Mouse (Mus musculus): Measurements from ENCODE around the gene Ppil6. TPM values are rescaled to one million over a fixed set of nuclear protein-coding genes. Genes with fewer than 3 reads are reported as not detected.
"Not testable (repeated sequence)": the region's sequence is repeated elsewhere in the genome, so short reads cannot be mapped to it uniquely, and the experiment has no call there.

Ppil6 gene
- polyA plus RNA-seq, 1 experiment from 2014 or later, result 3.1 TPM

- Histone ChIP-seq H3K27me3 (ENCODE audit: control insufficient read depth, insufficient read depth, low read length) (no peaks in the 10 kb centered on the region), H3K9ac (ENCODE audit: low read depth, low read length) (peak overlapping the region; percentile 73; the same call in 1 of the 2 replicates), H3K4me2 (replicated peaks; ENCODE audit: low read depth, low read length) (peak overlapping the region; percentile 98), H3K4me3 (ENCODE audit: low read length) (peak overlapping the region; percentile 71), H3K9me3 (ENCODE audit: control insufficient read depth, low read length) (no peaks in the 10 kb centered on the region), H3K36me3 (ENCODE audit: control insufficient read depth, insufficient read depth, low read length) (peaks cover 41% of the 10 kb centered on the region), H3K27ac (ENCODE audit: low read depth, low read length) (no peak overlapping the region), H3K4me1 (ENCODE audit: control insufficient read depth, insufficient read depth, low read length) (peaks cover 15% of the 10 kb centered on the region; the same call in 1 of the 2 replicates)
- no peak for ATAC-seq (ENCODE audit: low FRiP score, low TSS enrichment)
- WGBS, result 39% methylated on average over 7 of the region's 7 CpGs
These were observed 1.4 kb upstream of the Ppil6 start for GRCm38 (mm10) chr10:41488877-41489276.

- peak overlapping the region; percentile 71 for H3K4me3 ChIP-seq (ENCODE audit: low read length)
- H3K9ac ChIP-seq (ENCODE audit: low read depth, low read length), result peak overlapping the region; percentile 73
- peak overlapping the region; percentile 98 for H3K4me2 ChIP-seq (replicated peaks; ENCODE audit: low read depth, low read length)
- peak overlapping the region; percentile 48; the same call in 1 of the 2 replicates for H3K27ac ChIP-seq (ENCODE audit: low read depth, low read length)
- peak; percentile 12; the same call in 1 of the 2 replicates for ATAC-seq (ENCODE audit: low FRiP score, low TSS enrichment)
- H3K9me3 ChIP-seq (ENCODE audit: control insufficient read depth, low read length), result no peaks in the 10 kb centered on the region
- peaks cover 15% of the 10 kb centered on the region; the same call in 1 of the 2 replicates for H3K4me1 ChIP-seq (ENCODE audit: control insufficient read depth, insufficient read depth, low read length)
- peaks cover 37% of the 10 kb centered on the region for H3K36me3 ChIP-seq (ENCODE audit: control insufficient read depth, insufficient read depth, low read length)
- 19% methylated on average over 8 of the region's 8 CpGs for WGBS
- no peaks in the 10 kb centered on the region for H3K27me3 ChIP-seq (ENCODE audit: control insufficient read depth, insufficient read depth, low read length)
These were observed 945 bp upstream of the Ppil6 start for GRCm38 (mm10) chr10:41489294-41489693.

- WGBS, result under 1% methylated on average over 29 of the region's 29 CpGs
- Histone ChIP-seq H3K4me1 (ENCODE audit: control insufficient read depth, insufficient read depth, low read length) (peaks cover 15% of the 10 kb centered on the region; the same call in 1 of the 2 replicates), H3K27me3 (ENCODE audit: control insufficient read depth, insufficient read depth, low read length) (no peaks in the 10 kb centered on the region), H3K4me3 (ENCODE audit: low read length) (peak overlapping the region; percentile 71), H3K9ac (ENCODE audit: low read depth, low read length) (peak overlapping the region; percentile 73), H3K4me2 (replicated peaks; ENCODE audit: low read depth, low read length) (peak overlapping the region; percentile 98), H3K9me3 (ENCODE audit: control insufficient read depth, low read length) (no peaks in the 10 kb centered on the region), H3K27ac (ENCODE audit: low read depth, low read length) (no peak overlapping the region), H3K36me3 (ENCODE audit: control insufficient read depth, insufficient read depth, low read length) (peaks cover 26% of the 10 kb centered on the region)
- no peak for ATAC-seq (ENCODE audit: low FRiP score, low TSS enrichment)
These were observed 257 bp downstream of the Ppil6 start for GRCm38 (mm10) chr10:41490518-41490873.

GRCm38 (mm10) chr10:41491111-41491510, 872 bp downstream of the Ppil6 start:
- H3K27me3 ChIP-seq (ENCODE audit: control insufficient read depth, insufficient read depth, low read length), result no peaks in the 10 kb centered on the region
- no peak overlapping the region for H3K9ac ChIP-seq (ENCODE audit: low read depth, low read length)
- no peaks in the 10 kb centered on the region for H3K9me3 ChIP-seq (ENCODE audit: control insufficient read depth, low read length)
- no peak overlapping the region for H3K4me3 ChIP-seq (ENCODE audit: low read length)
- no peak for ATAC-seq (ENCODE audit: low FRiP score, low TSS enrichment)
- 59% methylated on average over 4 of the region's 4 CpGs for WGBS
- H3K27ac ChIP-seq (ENCODE audit: low read depth, low read length), result no peak overlapping the region
- H3K4me1 ChIP-seq (ENCODE audit: control insufficient read depth, insufficient read depth, low read length), result peaks cover 15% of the 10 kb centered on the region; the same call in 1 of the 2 replicates
- peak overlapping the region; percentile 98 for H3K4me2 ChIP-seq (replicated peaks; ENCODE audit: low read depth, low read length)
- peaks cover 20% of the 10 kb centered on the region for H3K36me3 ChIP-seq (ENCODE audit: control insufficient read depth, insufficient read depth, low read length)

- WGBS, result 73% methylated on average over 4 of the region's 4 CpGs
- no peak overlapping the region for H3K27ac ChIP-seq (ENCODE audit: low read depth, low read length)
- H3K9ac ChIP-seq (ENCODE audit: low read depth, low read length), result no peak overlapping the region
- ATAC-seq (ENCODE audit: low FRiP score, low TSS enrichment), result no peak
- H3K4me3 ChIP-seq (ENCODE audit: low read length), result no peak overlapping the region
- no peaks in the 10 kb centered on the region for H3K9me3 ChIP-seq (ENCODE audit: control insufficient read depth, low read length)
- H3K27me3 ChIP-seq (ENCODE audit: control insufficient read depth, insufficient read depth, low read length), result no peaks in the 10 kb centered on the region
- no peaks in the 10 kb centered on the region for H3K4me1 ChIP-seq (ENCODE audit: control insufficient read depth, insufficient read depth, low read length)
- H3K4me2 ChIP-seq (replicated peaks; ENCODE audit: low read depth, low read length), result no peak overlapping the region
- no peaks in the 10 kb centered on the region for H3K36me3 ChIP-seq (ENCODE audit: control insufficient read depth, insufficient read depth, low read length)
These were observed 10.7 kb downstream of the Ppil6 start for GRCm38 (mm10) chr10:41500941-41501340.

GRCm38 (mm10) chr10:41504996-41505395, 14.8 kb downstream of the Ppil6 start:
- Histone ChIP-seq H3K9ac (ENCODE audit: low read depth, low read length) (no peak overlapping the region), H3K27me3 (ENCODE audit: control insufficient read depth, insufficient read depth, low read length) (no peaks in the 10 kb centered on the region), H3K27ac (ENCODE audit: low read depth, low read length) (no peak overlapping the region), H3K4me1 (ENCODE audit: control insufficient read depth, insufficient read depth, low read length) (no peaks in the 10 kb centered on the region), H3K9me3 (ENCODE audit: control insufficient read depth, low read length) (no peaks in the 10 kb centered on the region), H3K36me3 (ENCODE audit: control insufficient read depth, insufficient read depth, low read length) (no peaks in the 10 kb centered on the region), H3K4me3 (ENCODE audit: low read length) (no peak overlapping the region), H3K4me2 (replicated peaks; ENCODE audit: low read depth, low read length) (no peak overlapping the region)
- no peak for ATAC-seq (ENCODE audit: low FRiP score, low TSS enrichment)
- 100% methylated on average over 1 of the region's 1 CpGs for WGBS

- peak; percentile 71; the same call in 1 of the 2 replicates for ATAC-seq (ENCODE audit: low FRiP score, low TSS enrichment)
- H3K9ac ChIP-seq (ENCODE audit: low read depth, low read length); H3K36me3 ChIP-seq (ENCODE audit: control insufficient read depth, insufficient read depth, low read length); H3K4me1 ChIP-seq (ENCODE audit: control insufficient read depth, insufficient read depth, low read length); H3K27me3 ChIP-seq (ENCODE audit: control insufficient read depth, insufficient read depth, low read length); H3K27ac ChIP-seq (ENCODE audit: low read depth, low read length); H3K4me3 ChIP-seq (ENCODE audit: low read length); H3K9me3 ChIP-seq (ENCODE audit: control insufficient read depth, low read length); H3K4me2 ChIP-seq (replicated peaks; ENCODE audit: low read depth, low read length): not testable (repeated sequence)
- 2% methylated on average over 3 of the region's 3 CpGs for WGBS
These were observed 15.2 kb downstream of the Ppil6 start for GRCm38 (mm10) chr10:41505446-41505845.

GRCm38 (mm10) chr10:41509160-41509559, 18.9 kb downstream of the Ppil6 start:
- H3K4me1 ChIP-seq (ENCODE audit: control insufficient read depth, insufficient read depth, low read length), result no peaks in the 10 kb centered on the region
- H3K27ac ChIP-seq (ENCODE audit: low read depth, low read length), result no peak overlapping the region
- 45% methylated on average over 2 of the region's 2 CpGs for WGBS
- no peak overlapping the region for H3K4me2 ChIP-seq (replicated peaks; ENCODE audit: low read depth, low read length)
- H3K36me3 ChIP-seq (ENCODE audit: control insufficient read depth, insufficient read depth, low read length), result no peaks in the 10 kb centered on the region
- ATAC-seq (ENCODE audit: low FRiP score, low TSS enrichment), result no peak
- no peaks in the 10 kb centered on the region for H3K27me3 ChIP-seq (ENCODE audit: control insufficient read depth, insufficient read depth, low read length)
- no peaks in the 10 kb centered on the region for H3K9me3 ChIP-seq (ENCODE audit: control insufficient read depth, low read length)
- no peak overlapping the region for H3K4me3 ChIP-seq (ENCODE audit: low read length)
- no peak overlapping the region for H3K9ac ChIP-seq (ENCODE audit: low read depth, low read length)

- Histone ChIP-seq H3K36me3 (ENCODE audit: control insufficient read depth, insufficient read depth, low read length) (no peaks in the 10 kb centered on the region), H3K9me3 (ENCODE audit: control insufficient read depth, low read length) (no peaks in the 10 kb centered on the region), H3K9ac (ENCODE audit: low read depth, low read length) (no peak overlapping the region), H3K27ac (ENCODE audit: low read depth, low read length) (no peak overlapping the region), H3K4me1 (ENCODE audit: control insufficient read depth, insufficient read depth, low read length) (no peaks in the 10 kb centered on the region), H3K4me2 (replicated peaks; ENCODE audit: low read depth, low read length) (no peak overlapping the region), H3K4me3 (ENCODE audit: low read length) (no peak overlapping the region), H3K27me3 (ENCODE audit: control insufficient read depth, insufficient read depth, low read length) (no peaks in the 10 kb centered on the region)
- 79% methylated on average over 4 of the region's 4 CpGs for WGBS
- ATAC-seq (ENCODE audit: low FRiP score, low TSS enrichment), result no peak
These were observed 24.1 kb downstream of the Ppil6 start for GRCm38 (mm10) chr10:41514301-41514700.
